ENCODE assay signal across 8 mouse cellular contexts in genomic region chr10:116018480-116018891, GRCm38 (mm10). TPM values are rescaled to one million over a fixed set of nuclear protein-coding genes. Genes with fewer than 3 reads are reported as not detected.
A peak's percentile ranks its signal among the peaks of the same experiment; 100 is the strongest.
DNase-seq lines count a peak whose midpoint lies in the region; ATAC-seq lines count a peak whose summit lies in the region.

No protein-coding gene starts in this region.

- no peaks in the 10 kb centered on the region for H3K9me3 ChIP-seq in liver, embryonic 12.5 days (replicated peaks)

- H3K4me2 ChIP-seq in liver, embryonic 12.5 days, result peak overlapping the region; percentile 57

- H3K27ac ChIP-seq in liver, embryonic 12.5 days, result no peak overlapping the region

- ATAC-seq in cerebellum, adult (ENCODE audit: insufficient number of reproducible peaks, low FRiP score, low TSS enrichment), result peak; percentile 31
- ATAC-seq in liver, embryonic 12.5 days, result no peak

- no peak for DNase-seq in cerebellum, adult 11 months
- DNase-seq in lung, postnatal 36 days, result peak; percentile 0
- DNase-seq in lung, postnatal 14 days, result no peak
- DNase-seq in telencephalon, adult 2 months (ENCODE audit: low read depth, low spot score), result peak; percentile 50
- DNase-seq in retina, embryonic 14.5 days (ENCODE audit: low spot score), result no peak
- no peak for DNase-seq in ovary, postnatal 10 days (ENCODE audit: low spot score)

- no peak overlapping the region for H3K9ac ChIP-seq in liver, embryonic 12.5 days

- H3K27me3 ChIP-seq in liver, embryonic 12.5 days (replicated peaks), result peaks cover 19% of the 10 kb centered on the region

- 5% methylated on average over 17 of the region's 17 CpGs for whole genome bisulfite sequencing in liver, embryonic 12.5 days (ENCODE audit: insufficient replicate concordance)

- no peaks in the 10 kb centered on the region for H3K36me3 ChIP-seq in liver, embryonic 12.5 days

- peaks cover 10% of the 10 kb centered on the region; the same call in 1 of the 2 replicates for H3K4me1 ChIP-seq in liver, embryonic 12.5 days

- H3K4me3 ChIP-seq in liver, embryonic 12.5 days, result no peak overlapping the region; the same call in 1 of the 2 replicates

RNA-seq across cellular contexts. Expression of gene Ptprr, which starts 0.5 kb away (rescaled TPM):
- 0.04 TPM in 1 of 2 replicates, not detected in the other for polyA plus RNA-seq in liver, embryonic 12.5 days (2016; fragmentation: Nextera tagmentation; extraction: Ambion mirVana)

Comparison
In these comparisons a context has a peak if more than half of its experiments do, and no peak if none do; other contexts are left out.
1. DNase-seq: peak in lung, postnatal 36 days (single experiment) and telencephalon, adult 2 months (single experiment); none in cerebellum, adult 11 months (single experiment), lung, postnatal 14 days (single experiment), retina, embryonic 14.5 days (single experiment) and ovary, postnatal 10 days (single experiment).